Mouse (Mus musculus): ENCODE data around the gene Rp9.
"Not testable (repeated sequence)": the region's sequence is repeated elsewhere in the genome, so short reads cannot be mapped to it uniquely, and the experiment has no call there.

The Rp9 gene

DNA sequence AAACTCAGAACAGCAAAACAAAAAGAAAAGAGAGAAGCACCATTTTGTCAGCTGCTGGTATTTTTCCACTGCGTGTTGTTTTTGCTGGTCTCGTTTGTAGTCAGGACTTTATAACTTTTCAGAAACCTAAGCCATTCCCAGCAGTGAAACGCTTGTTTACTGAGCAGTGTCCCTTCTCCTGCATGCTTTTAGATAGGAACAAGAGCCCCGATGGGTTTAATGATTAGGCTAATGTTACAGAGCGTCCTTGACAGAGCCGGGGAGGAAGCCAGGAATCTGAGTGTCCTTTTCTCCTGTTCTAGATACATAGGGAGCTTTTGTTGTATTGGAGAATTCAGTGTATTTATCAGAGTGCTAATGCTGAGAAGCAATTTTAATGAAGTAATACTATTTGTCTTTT lies 52.0 kb downstream of the Rp9 start:
- DNase-seq = no peak

- DNase-seq = no peak
These were observed 53.4 kb downstream of the Rp9 start for GRCm38 (mm10) chr9:22416187-22416586.

GRCm38 (mm10) chr9:22411002-22411857 lies 58.3 kb downstream of the Rp9 start, which contains the start of gene 9530077C05Rik:
TSS of gene 9530077C05Rik (plus strand) at chr9:22411513.
- DNase-seq = peak; percentile 97

DNA sequence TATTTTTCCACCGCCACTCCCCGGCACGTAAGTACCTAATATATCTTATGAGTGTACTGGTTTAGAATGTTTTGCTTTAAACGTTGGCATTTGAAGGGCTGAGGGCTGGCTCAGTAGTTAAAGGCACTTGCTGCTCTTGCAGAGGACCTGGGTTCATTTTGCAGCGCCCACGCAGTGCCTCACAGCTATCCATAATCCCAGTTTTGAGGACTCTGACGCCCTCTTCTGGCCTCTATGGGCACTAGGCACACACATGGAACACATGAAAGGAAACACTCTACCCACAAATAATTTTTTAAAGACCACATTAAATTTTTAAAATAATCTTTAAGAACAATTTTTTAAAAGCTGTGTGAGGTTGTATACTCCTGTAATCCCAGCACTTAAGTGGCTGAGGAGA lies 60.0 kb downstream of the Rp9 start:
- DNase-seq = no peak

- DNase-seq = not testable (repeated sequence)
These were observed 61.2 kb downstream of the Rp9 start for GRCm38 (mm10) chr9:22408344-22408743.

- DNase-seq = not testable (repeated sequence)
These were observed 61.9 kb downstream of the Rp9 start for GRCm38 (mm10) chr9:22407633-22408032.

DNA sequence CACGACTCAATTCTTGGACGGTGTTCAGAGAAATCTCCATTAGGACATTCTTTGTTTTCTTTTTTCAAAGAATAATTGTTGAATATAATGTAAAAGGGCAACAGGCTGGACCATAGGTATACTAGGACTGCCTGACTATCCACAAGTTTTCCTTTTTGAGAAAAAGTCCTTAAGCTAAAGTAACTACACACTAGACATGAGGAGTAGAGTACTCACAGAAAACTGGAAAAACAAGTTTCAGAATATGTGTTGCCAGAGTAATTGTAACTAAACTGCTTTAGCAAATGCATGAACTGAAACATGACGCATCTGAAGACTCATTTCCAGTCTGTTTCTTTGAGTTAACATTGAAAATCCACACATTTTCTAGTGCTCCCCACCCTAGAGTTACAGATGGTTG lies 64.1 kb downstream of the Rp9 start:
- no peak for DNase-seq

- not testable (repeated sequence) for DNase-seq
These were observed 66.0 kb downstream of the Rp9 start for GRCm38 (mm10) chr9:22403501-22403900.

DNA sequence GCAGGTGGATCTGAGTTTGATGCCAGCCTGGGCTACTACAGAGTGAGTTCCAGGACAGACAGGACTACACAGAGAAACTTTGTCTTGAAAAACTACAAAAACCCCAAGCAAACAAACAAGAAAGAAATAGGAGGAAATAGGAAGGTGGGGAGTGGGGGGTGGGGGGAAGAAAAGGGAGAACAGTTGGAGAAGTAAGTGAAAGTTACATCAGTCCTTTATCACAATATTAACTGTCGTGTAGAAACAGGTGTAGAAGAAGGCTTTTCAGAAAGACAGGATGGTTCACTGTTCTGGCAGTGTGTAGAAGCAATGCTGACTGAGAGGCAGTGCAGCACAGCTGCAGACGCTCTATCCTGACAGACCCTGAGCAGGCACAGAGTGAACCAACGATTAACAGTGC lies 66.6 kb downstream of the Rp9 start:
- no peak for DNase-seq

GRCm38 (mm10) chr9:22402001-22402400 lies 67.5 kb downstream of the Rp9 start:
- DNase-seq = no peak

GRCm38 (mm10) chr9:22399021-22399420 lies 70.5 kb downstream of the Rp9 start:
- no peak for DNase-seq

DNA sequence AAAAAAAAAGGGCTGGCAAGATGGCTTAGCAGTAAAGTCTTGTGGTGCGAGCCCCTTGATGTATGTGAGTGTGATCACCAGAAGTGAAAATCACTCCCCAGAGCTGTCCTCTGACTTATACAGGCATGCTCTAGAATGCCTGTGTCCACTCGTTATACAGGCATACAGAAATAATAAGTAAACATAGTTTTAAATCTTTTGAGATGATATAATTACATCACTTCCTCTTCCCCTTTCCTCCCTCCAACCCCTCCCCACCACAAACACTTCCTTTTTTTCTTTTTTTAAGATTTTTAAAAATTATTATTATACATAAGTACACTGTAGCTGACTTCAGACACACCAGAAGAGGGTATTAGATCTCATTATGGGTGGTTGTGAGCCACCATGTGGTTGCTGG lies 74.8 kb downstream of the Rp9 start:
- no peak for DNase-seq

DNA sequence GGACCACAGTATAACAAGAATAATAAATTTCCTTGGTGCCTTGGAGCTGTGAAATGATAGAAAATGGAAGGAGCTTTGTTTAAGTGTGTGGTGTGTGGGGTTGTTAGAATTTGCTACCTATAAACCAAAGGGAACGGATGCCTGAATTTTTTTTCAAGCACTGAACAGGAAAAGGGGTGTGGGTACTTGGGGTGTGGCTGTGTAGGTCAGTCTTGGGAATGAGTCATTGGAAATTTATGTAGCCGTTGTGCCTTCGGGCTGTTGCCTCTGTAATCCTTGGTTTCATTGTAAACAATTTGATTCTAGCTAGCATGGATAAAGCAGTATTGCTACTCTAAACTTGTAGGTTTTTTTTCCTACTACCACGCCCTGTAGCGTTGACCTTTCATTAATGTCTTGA lies 79.2 kb downstream of the Rp9 start:
- DNase-seq = no peak

DNA sequence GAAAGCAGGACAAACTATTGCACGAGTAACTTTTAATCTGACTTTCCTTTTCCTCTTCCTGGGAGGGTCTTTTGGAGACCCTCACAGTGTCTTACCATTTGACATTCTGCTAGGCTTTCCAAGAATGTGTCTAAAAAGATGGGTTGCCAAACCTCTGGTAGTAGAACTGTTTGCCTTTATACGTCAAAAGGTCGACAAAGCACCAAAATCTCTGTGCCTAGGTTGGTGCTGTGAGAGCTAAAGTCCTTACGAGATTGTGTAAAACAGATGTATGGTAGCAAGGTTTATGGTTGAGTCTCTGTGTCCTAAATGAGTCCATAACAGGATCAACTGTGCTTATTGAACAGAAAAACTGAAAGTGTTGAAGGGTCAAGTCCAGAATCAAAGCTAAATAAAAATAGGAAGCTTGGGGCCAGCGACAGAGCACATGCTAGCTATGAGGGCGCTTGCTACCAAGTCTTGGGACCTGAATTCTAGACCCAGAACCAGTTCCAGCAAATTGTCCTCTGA lies 79.8 kb downstream of the Rp9 start:
- DNase-seq = no peak

GRCm38 (mm10) chr9:22389021-22389476 lies 80.5 kb downstream of the Rp9 start, which contains the start of gene Anln:
TSS of gene Anln (minus strand) at chr9:22389188.
- DNase-seq = peak; percentile 96

DNA sequence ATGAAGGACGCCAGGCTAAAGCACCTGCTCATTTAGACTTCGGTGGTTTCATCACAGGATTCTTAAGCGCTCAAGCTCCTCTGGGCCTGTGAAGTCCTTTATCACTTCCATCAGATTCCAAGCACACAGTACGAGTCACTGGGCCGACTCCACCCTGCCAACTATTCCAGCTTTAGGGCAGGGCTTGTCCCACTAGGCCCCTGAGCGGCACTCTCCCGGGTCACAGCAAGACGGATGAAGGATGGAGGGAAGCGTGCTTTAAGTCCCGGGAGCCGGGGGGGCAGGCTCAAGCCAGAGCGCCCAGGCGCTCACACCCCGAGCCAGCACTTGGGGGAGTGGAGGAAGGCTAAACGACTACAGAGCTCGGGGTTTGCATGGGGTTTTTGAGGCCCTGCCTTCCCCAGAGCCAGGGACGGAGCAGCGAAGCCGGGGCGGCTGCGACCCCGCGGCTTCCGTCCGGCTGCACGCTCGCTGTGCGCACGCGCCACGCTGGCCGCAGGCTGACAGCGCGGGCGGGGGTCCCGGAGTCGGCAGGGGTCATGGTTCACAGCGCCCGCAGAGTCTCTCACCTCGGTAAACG lies 81.1 kb downstream of the Rp9 start:
- DNase-seq = no peak

DNA sequence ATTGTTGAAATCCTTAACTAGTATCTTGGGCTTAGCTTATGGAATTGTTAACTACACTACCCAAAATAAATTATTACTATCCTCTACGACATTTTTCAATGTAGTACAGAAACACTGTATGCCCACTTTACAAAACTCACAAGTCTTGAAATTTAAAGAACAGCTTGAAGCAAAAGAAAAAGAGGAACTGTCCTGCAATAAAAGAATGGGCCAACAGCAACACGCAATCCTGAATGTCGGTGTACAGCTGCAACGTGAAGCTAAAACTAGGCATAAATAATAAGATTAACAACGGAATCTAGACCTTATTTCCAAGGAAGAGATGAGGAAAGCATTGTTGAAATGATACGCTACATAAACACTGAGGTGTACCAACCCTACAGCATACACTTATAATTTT lies 81.6 kb downstream of the Rp9 start:
- DNase-seq = no peak

GRCm38 (mm10) chr9:22385890-22386289 lies 83.7 kb downstream of the Rp9 start:
- DNase-seq = no peak

DNA sequence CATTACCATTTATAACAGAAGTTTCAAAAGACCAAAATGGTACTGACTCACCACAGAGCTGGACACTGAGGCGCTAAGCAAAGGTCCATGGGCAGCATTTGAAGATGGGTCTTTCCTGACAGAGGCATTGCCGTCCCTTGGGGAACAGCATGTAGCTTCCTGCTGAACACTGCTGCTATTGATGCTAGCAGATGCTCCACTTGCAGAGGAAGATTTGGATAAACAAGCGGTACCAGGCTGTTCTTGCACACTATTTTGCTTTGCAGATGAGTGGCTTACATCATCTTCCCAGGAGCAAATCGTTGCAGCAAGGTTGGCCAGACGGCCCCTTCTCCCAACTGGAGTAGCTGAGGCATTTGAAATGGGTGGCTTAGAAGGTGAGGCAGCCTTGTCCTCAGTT lies 93.5 kb downstream of the Rp9 start:
- DNase-seq = no peak

DNA sequence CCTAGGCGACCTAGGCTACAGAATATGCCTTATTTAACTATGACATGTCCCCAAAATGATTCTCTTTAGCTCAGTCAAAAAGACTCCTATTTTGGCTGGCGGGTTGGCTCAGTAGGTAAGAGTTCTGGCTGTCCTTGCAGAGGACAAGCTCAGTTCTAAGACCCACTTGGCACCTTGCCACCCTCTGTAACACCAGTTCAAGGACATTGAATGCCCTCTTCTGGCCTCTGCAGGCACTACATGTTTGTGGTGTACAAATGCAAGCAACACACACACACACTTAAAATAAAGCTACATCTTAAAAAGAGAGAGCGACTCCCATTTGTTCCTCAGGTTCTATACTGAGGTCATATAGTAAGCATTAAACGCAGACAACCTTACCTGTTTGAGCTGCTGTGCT lies 96.8 kb downstream of the Rp9 start:
- peak; percentile 7 for DNase-seq

DNA sequence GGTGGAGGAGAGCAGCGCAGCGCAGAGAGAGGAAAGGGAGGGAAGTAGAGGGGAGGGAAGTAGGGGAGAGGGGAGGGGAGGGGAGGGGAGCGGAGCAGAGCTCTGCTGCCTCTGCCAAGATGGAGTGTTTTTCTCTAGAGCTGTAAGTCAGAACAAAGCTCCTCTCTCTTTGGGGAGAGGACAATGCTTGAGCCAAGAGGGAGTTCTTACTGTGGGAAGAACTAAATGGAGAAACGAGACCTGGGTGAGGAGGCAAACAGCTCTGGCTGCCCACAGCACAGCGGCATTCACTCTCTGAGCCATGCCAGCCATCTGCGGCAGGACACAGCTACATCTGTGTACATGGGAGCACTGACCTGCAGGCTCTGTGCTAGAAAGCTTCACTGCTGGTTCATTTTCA lies 101.5 kb downstream of the Rp9 start:
- no peak for DNase-seq

DNA sequence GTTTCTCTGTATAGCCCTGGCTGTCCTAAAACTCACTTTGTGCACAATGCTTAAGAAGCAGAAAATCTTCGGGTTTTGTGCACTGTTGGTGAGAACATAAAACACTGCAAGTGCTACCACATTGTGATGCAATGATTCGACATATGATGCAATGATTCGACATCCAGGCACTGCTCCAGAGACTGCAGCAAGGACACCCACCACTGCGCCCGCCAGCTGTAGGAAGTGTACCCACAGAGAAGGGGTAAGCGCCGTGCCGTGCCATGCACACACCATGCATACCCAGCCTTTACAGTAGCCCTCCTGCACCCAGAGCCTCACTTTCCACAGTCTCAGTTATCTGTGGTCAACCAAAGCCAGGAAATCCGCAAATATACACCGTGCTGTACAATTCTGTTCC lies 102.9 kb downstream of the Rp9 start:
- no peak for DNase-seq

DNA sequence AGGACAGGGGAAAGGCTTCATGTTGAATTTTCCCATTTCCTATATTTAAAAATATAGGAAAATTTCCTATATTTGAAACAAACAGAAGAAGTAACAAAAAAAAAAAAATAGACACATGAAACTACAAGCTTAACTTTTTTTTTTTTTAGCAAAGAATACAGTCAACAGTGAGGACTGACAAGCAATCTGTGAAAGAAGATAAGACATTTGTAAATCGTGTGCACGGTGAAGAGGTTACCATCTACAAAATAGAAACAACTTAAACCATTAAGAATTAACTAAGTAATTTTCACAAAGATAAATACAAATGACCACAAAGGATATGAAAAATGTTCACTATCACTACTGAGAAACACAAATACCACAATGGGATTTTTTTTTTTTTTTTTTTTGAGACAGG lies 103.3 kb downstream of the Rp9 start:
- DNase-seq = no peak

All from right cerebral cortex, postnatal 4 days (tissue).